Mouse (Mus musculus): Measurements from ENCODE around the gene Zfp28.
"Not testable (repeated sequence)": the region's sequence is repeated elsewhere in the genome, so short reads cannot be mapped to it uniquely, and the experiment has no call there.

Gene Zfp28

GRCm38 (mm10) chr7:6383044-6383455 is at the start of gene Zfp28:
Zfp28 (plus strand) TSS chr7:6383295.
- DNase-seq, result peak; percentile 97

- DNase-seq, result no peak
These were observed 43.2 kb upstream of the Zfp28 start for GRCm38 (mm10) chr7:6339865-6340264.

GRCm38 (mm10) chr7:6343501-6344071 is 39.5 kb upstream of the Zfp28 start, which contains the start of gene Gm3854:
Gm3854 (plus strand) TSS chr7:6343759.
- peak; percentile 47 for DNase-seq

GRCm38 (mm10) chr7:6344124-6344523 is 39.0 kb upstream of the Zfp28 start:
- no peak for DNase-seq

- peak; percentile 48 for DNase-seq
These were observed 25.0 kb upstream of the Zfp28 start for GRCm38 (mm10) chr7:6358121-6358520.

GRCm38 (mm10) chr7:6358937-6359590 is 24.0 kb upstream of the Zfp28 start:
- DNase-seq, result peak; percentile 58

GRCm38 (mm10) chr7:6360477-6361060 is 22.5 kb upstream of the Zfp28 start:
- no peak for DNase-seq

GRCm38 (mm10) chr7:6361756-6362155 is 21.3 kb upstream of the Zfp28 start:
- no peak for DNase-seq

GRCm38 (mm10) chr7:6362268-6363046 is 20.6 kb upstream of the Zfp28 start:
- DNase-seq, result peak; percentile 99

- no peak for DNase-seq
These were observed 20.0 kb upstream of the Zfp28 start, which contains the start of gene Zfp78 for GRCm38 (mm10) chr7:6363047-6363488. Zfp78 (plus strand) TSS chr7:6363280.

GRCm38 (mm10) chr7:6364761-6365160 is 18.3 kb upstream of the Zfp28 start:
- no peak for DNase-seq

GRCm38 (mm10) chr7:6367185-6367584 is 15.9 kb upstream of the Zfp28 start:
- no peak for DNase-seq

- not testable (repeated sequence) for DNase-seq
These were observed 14.9 kb upstream of the Zfp28 start for GRCm38 (mm10) chr7:6368146-6368545.

- DNase-seq, result no peak
These were observed 13.6 kb upstream of the Zfp28 start for GRCm38 (mm10) chr7:6369460-6369859.

- no peak for DNase-seq
These were observed 10.1 kb upstream of the Zfp28 start for GRCm38 (mm10) chr7:6372993-6373392.

- DNase-seq, result no peak
These were observed 4.7 kb upstream of the Zfp28 start for GRCm38 (mm10) chr7:6378441-6378840.

GRCm38 (mm10) chr7:6381431-6381830 is 1.7 kb upstream of the Zfp28 start:
- DNase-seq, result no peak

- DNase-seq, result no peak
These were observed 916 bp downstream of the Zfp28 start for GRCm38 (mm10) chr7:6384011-6384410.

GRCm38 (mm10) chr7:6386995-6387394 is 3.9 kb downstream of the Zfp28 start:
- peak; percentile 66 for DNase-seq

GRCm38 (mm10) chr7:6388971-6389370 is 5.9 kb downstream of the Zfp28 start:
- DNase-seq, result no peak

GRCm38 (mm10) chr7:6389449-6389848 is 6.4 kb downstream of the Zfp28 start:
- no peak for DNase-seq

GRCm38 (mm10) chr7:6397996-6398975 is 15.2 kb downstream of the Zfp28 start, which contains the start of gene Smim17:
Smim17 (plus strand) TSS chr7:6398715.
- DNase-seq, result peak; percentile 45
